In genomic region chr8:121636180-121636579, GRCm38 (mm10) we compare ENCODE assay signal across 8 mouse cellular contexts. TPM values are rescaled to one million over a fixed set of nuclear protein-coding genes. Genes with fewer than 3 reads are reported as not detected.
DNase-seq lines count a peak whose midpoint lies in the region; ATAC-seq and TF ChIP-seq lines count a peak whose summit lies in the region.

No protein-coding gene starts in this region.

- H3K27ac ChIP-seq in intestine, embryonic 15.5 days = 0 out of 2 replicates have a peak overlapping the region, but pooled peaks have one; percentile 15
- H3K27ac ChIP-seq in intestine, embryonic 16.5 days (ENCODE audit: low read length) = no peak overlapping the region
- H3K27ac ChIP-seq in lung, postnatal 0 days (ENCODE audit: low read length) = peak overlapping the region; percentile 73
- H3K27ac ChIP-seq in limb, embryonic 12.5 days = 0 out of 2 replicates have a peak overlapping the region, but pooled peaks have one; percentile 13

- no peak for TF ChIP-seq EP300 in lung, postnatal 0 days (IDR thresholded peaks at IDR 0.05)

- ATAC-seq in frontal cortex, adult (ENCODE audit: low TSS enrichment) = peak; percentile 80
- ATAC-seq in intestine, embryonic 15.5 days = no peak
- ATAC-seq in intestine, embryonic 16.5 days = no peak
- ATAC-seq in lung, postnatal 0 days = no peak
- ATAC-seq in limb, embryonic 12.5 days (ENCODE audit: insufficient number of reproducible peaks, insufficient read depth, low FRiP score, low TSS enrichment, low read depth) = no peak

- no peaks in the 10 kb centered on the region for H3K27me3 ChIP-seq in intestine, embryonic 15.5 days (replicated peaks)
- H3K27me3 ChIP-seq in intestine, embryonic 16.5 days (replicated peaks; ENCODE audit: control insufficient read depth, insufficient read depth, low read length) = no peaks in the 10 kb centered on the region
- H3K27me3 ChIP-seq in lung, postnatal 0 days (replicated peaks; ENCODE audit: insufficient read depth, low read length) = no peaks in the 10 kb centered on the region
- H3K27me3 ChIP-seq in limb, embryonic 12.5 days = no peaks in the 10 kb centered on the region

- WGBS in intestine, embryonic 15.5 days = 80% methylated on average over 8 of the region's 8 CpGs
- 80% methylated on average over 8 of the region's 8 CpGs for WGBS in intestine, embryonic 16.5 days
- 68% methylated on average over 8 of the region's 8 CpGs for WGBS in lung, postnatal 0 days
- 87% methylated on average over 8 of the region's 8 CpGs for WGBS in limb, embryonic 12.5 days

- no peak overlapping the region for H3K9ac ChIP-seq in intestine, embryonic 15.5 days
- H3K9ac ChIP-seq in intestine, embryonic 16.5 days (ENCODE audit: low read depth, low read length) = no peak overlapping the region
- H3K9ac ChIP-seq in lung, postnatal 0 days (replicated peaks; ENCODE audit: low read depth) = no peak overlapping the region
- no peak overlapping the region for H3K9ac ChIP-seq in limb, embryonic 12.5 days (replicated peaks)

- H3K4me1 ChIP-seq in intestine, embryonic 15.5 days (replicated peaks) = peaks cover 26% of the 10 kb centered on the region
- peaks cover 27% of the 10 kb centered on the region for H3K4me1 ChIP-seq in intestine, embryonic 16.5 days (ENCODE audit: control insufficient read depth, insufficient read depth, low read length)
- H3K4me1 ChIP-seq in lung, postnatal 0 days (ENCODE audit: insufficient read depth, low read depth, low read length) = peaks cover 21% of the 10 kb centered on the region; the same call in 1 of the 2 replicates
- peaks cover 17% of the 10 kb centered on the region; the same call in 1 of the 2 replicates for H3K4me1 ChIP-seq in limb, embryonic 12.5 days (replicated peaks)

- no peak for DNase-seq in frontal cortex, adult 2 months (ENCODE audit: extremely low spot score in 1 of 2, low spot score in 1 of 2)
- DNase-seq in lung, postnatal 0 days (ENCODE audit: low spot score) = no peak
- no peak for DNase-seq in lung, postnatal 25 days (ENCODE audit: low spot score)
- no peak for DNase-seq in ovary, adult 18-20 months (ENCODE audit: low spot score)

- H3K4me2 ChIP-seq in intestine, embryonic 15.5 days (replicated peaks) = no peak overlapping the region
- H3K4me2 ChIP-seq in intestine, embryonic 16.5 days (ENCODE audit: low read depth, low read length) = no peak overlapping the region
- H3K4me2 ChIP-seq in lung, postnatal 0 days (replicated peaks; ENCODE audit: low read depth, low read length) = no peak overlapping the region
- no peak overlapping the region for H3K4me2 ChIP-seq in limb, embryonic 12.5 days

- H3K4me3 ChIP-seq in intestine, embryonic 15.5 days (replicated peaks) = no peak overlapping the region
- no peak overlapping the region for H3K4me3 ChIP-seq in intestine, embryonic 16.5 days (ENCODE audit: low read length)
- H3K4me3 ChIP-seq in lung, postnatal 0 days (ENCODE audit: low read depth, low read length) = no peak overlapping the region
- H3K4me3 ChIP-seq in limb, embryonic 12.5 days (replicated peaks) = no peak overlapping the region

- no peaks in the 10 kb centered on the region for H3K9me3 ChIP-seq in intestine, embryonic 15.5 days
- H3K9me3 ChIP-seq in intestine, embryonic 16.5 days (ENCODE audit: control insufficient read depth, low read length) = no peaks in the 10 kb centered on the region
- H3K9me3 ChIP-seq in lung, postnatal 0 days (ENCODE audit: low read length) = no peaks in the 10 kb centered on the region
- no peaks in the 10 kb centered on the region for H3K9me3 ChIP-seq in limb, embryonic 12.5 days

- no peak for TF ChIP-seq CTCF in lung, postnatal 0 days (IDR thresholded peaks at IDR 0.05)

- no peaks in the 10 kb centered on the region for H3K36me3 ChIP-seq in intestine, embryonic 15.5 days
- no peaks in the 10 kb centered on the region for H3K36me3 ChIP-seq in intestine, embryonic 16.5 days (ENCODE audit: control insufficient read depth, insufficient read depth, low read length)
- no peaks in the 10 kb centered on the region for H3K36me3 ChIP-seq in lung, postnatal 0 days (ENCODE audit: insufficient read depth, low read length)
- H3K36me3 ChIP-seq in limb, embryonic 12.5 days = peaks cover 12% of the 10 kb centered on the region; the same call in 1 of the 2 replicates

RNA-seq across cellular contexts. Expression of gene Zcchc14, which starts 16.5 kb away (rescaled TPM):
- polyA plus RNA-seq in frontal cortex, adult 2 months (2012; rRNA removed) = 51.8 and 59.3 TPM in 2 replicates
- polyA plus RNA-seq in intestine, embryonic 15.5 days (2015; fragmentation: Nextera tagmentation; extraction: Ambion mirVana) = 10.7 and 11.2 TPM in 2 replicates
- polyA plus RNA-seq in intestine, embryonic 16.5 days (2015; fragmentation: Nextera tagmentation; extraction: Ambion mirVana) = 7.7 and 9.5 TPM in 2 replicates
- 11.1 and 14.7 TPM in 2 replicates for polyA plus RNA-seq in lung, postnatal 0 days (2015; fragmentation: Nextera tagmentation; extraction: Ambion mirVana)
- polyA plus RNA-seq in limb, embryonic 12.5 days (2016; fragmentation: Nextera tagmentation; extraction: Ambion mirVana) = 19.9 and 22.1 TPM in 2 replicates

RNA-seq across cellular contexts. Expression of gene Map1lc3b, which starts 46.0 kb away (rescaled TPM):
- 128 and 152 TPM in 2 replicates for polyA plus RNA-seq in frontal cortex, adult 2 months (2012; rRNA removed)
- 177 and 190 TPM in 2 replicates for polyA plus RNA-seq in intestine, embryonic 15.5 days (2015; fragmentation: Nextera tagmentation; extraction: Ambion mirVana)
- 190 and 192 TPM in 2 replicates for polyA plus RNA-seq in intestine, embryonic 16.5 days (2015; fragmentation: Nextera tagmentation; extraction: Ambion mirVana)
- polyA plus RNA-seq in lung, postnatal 0 days (2015; fragmentation: Nextera tagmentation; extraction: Ambion mirVana) = 411 and 449 TPM in 2 replicates
- 186 and 190 TPM in 2 replicates for polyA plus RNA-seq in limb, embryonic 12.5 days (2016; fragmentation: Nextera tagmentation; extraction: Ambion mirVana)

RNA-seq across cellular contexts. Expression of gene Fbxo31, which starts 57.6 kb away (rescaled TPM):
- 70.9 and 77.2 TPM in 2 replicates for polyA plus RNA-seq in frontal cortex, adult 2 months (2012; rRNA removed)
- 13.2 and 14.0 TPM in 2 replicates for polyA plus RNA-seq in intestine, embryonic 15.5 days (2015; fragmentation: Nextera tagmentation; extraction: Ambion mirVana)
- 8.6 and 10.6 TPM in 2 replicates for polyA plus RNA-seq in intestine, embryonic 16.5 days (2015; fragmentation: Nextera tagmentation; extraction: Ambion mirVana)
- polyA plus RNA-seq in lung, postnatal 0 days (2015; fragmentation: Nextera tagmentation; extraction: Ambion mirVana) = 12.1 and 13.9 TPM in 2 replicates
- 19.4 and 19.7 TPM in 2 replicates for polyA plus RNA-seq in limb, embryonic 12.5 days (2016; fragmentation: Nextera tagmentation; extraction: Ambion mirVana)
